Mouse (Mus musculus) CH12.LX (cell line): ENCODE data around the gene Rfx7.

Source experiments
- EP300 ChIP-seq: IDR thresholded peaks from 2 replicates; pipeline ENCODE4 v1.6.1; 2011; ENCODE audit warnings: low read length, improper control_type of control experiment
- MAZ ChIP-seq: IDR thresholded peaks from 2 replicates; pipeline ENCODE4 v1.6.1; 2012; ENCODE audit warnings: low read depth, mild to moderate bottlenecking, inconsistent platforms, low read length, improper control_type of control experiment, moderate library complexity

GRCm38 (mm10) chr9:72613884-72614283 lies 81.8 kb downstream of the Rfx7 start:
- no peak for TF ChIP-seq EP300
- TF ChIP-seq MAZ, result no peak
